Mouse (Mus musculus) CH12.LX (cell line): ENCODE results near the gene Tagln2.

Experiments used
- CHD1 ChIP-seq: IDR thresholded peaks from 2 replicates; pipeline ENCODE4 v1.6.1; 2012; ENCODE audit warnings: low read depth, low read length, improper control_type of control experiment, inconsistent platforms
- CTCF ChIP-seq, 2 experiments: IDR thresholded peaks in 1 of 2; conservative IDR thresholded peaks in 1 of 2; 2 replicates each; pipeline ENCODE4 v1.5.1; 2011 to 2012; ENCODE audit warnings: low read depth in 2 of 2, low read length in 2 of 2, improper control_type of control experiment in 1 of 2, inconsistent platforms in 1 of 2, mild to moderate bottlenecking in 1 of 2, moderate library complexity in 1 of 2
- HCFC1 ChIP-seq: IDR thresholded peaks from 2 replicates; pipeline ENCODE4 v1.6.1; 2012; ENCODE audit warnings: low read depth, mild to moderate bottlenecking, inconsistent platforms, low read length, improper control_type of control experiment
- NRF1 ChIP-seq: IDR thresholded peaks from 2 replicates; pipeline ENCODE4 v1.6.1; 2014; ENCODE audit warnings: low read depth, mild to moderate bottlenecking, inconsistent platforms, low read length, improper control_type of control experiment, moderate library complexity
- POLR2A ChIP-seq: IDR thresholded peaks from 2 replicates; pipeline ENCODE4 v1.6.1; 2011; ENCODE audit warnings: low read depth, mild to moderate bottlenecking, improper control_type of control experiment, low read length
- RAD21 ChIP-seq: IDR thresholded peaks from 2 replicates; pipeline ENCODE4 v1.6.1; 2011; ENCODE audit warnings: low read depth, mild to moderate bottlenecking, low read length, improper control_type of control experiment, moderate library complexity
- RCOR1 ChIP-seq: conservative IDR thresholded peaks from 2 replicates; pipeline ENCODE4 v1.6.1; 2012; ENCODE audit warnings: low read depth, mild to moderate bottlenecking, inconsistent platforms, low read length, improper control_type of control experiment

DNA sequence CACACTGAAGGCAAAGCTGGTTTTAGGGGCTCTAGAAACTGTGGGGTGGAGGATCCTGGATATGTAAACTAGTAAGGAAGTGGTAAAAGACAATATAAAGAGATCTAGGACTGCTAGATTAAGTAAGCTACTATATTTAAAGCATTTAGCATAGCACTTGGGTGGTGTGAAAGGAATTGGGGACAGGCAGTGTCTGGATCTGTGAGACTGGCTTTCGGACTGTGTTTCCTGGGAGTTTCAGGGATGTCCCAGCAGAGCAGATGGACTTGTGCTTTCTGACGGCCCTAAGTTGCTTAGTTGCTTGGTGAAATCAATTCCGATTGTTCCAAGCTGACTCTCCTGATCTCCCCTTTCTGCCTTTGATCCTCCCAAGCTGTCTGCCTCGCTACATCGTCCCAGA lies 13.2 kb upstream of the Tagln2 start:
- TF ChIP-seq HCFC1 (no peak), POLR2A (no peak), NRF1 (no peak), RAD21 (no peak), CTCF (conservative IDR thresholded peaks at IDR 0.05 in 1 of 2, IDR thresholded peaks at IDR 0.05 in 1 of 2; ENCODE audit: low read depth in 2 of 2, low read length in 2 of 2) (no peak), CHD1 (no peak), RCOR1 (no peak)
